Mouse (Mus musculus): ENCODE results near the gene Isl1. TPM values are rescaled to one million over a fixed set of nuclear protein-coding genes. Genes with fewer than 3 reads are reported as not detected.

Gene Isl1
- polyA plus RNA-seq, 1 experiment from 2014 or later: 5.4 TPM

DNA sequence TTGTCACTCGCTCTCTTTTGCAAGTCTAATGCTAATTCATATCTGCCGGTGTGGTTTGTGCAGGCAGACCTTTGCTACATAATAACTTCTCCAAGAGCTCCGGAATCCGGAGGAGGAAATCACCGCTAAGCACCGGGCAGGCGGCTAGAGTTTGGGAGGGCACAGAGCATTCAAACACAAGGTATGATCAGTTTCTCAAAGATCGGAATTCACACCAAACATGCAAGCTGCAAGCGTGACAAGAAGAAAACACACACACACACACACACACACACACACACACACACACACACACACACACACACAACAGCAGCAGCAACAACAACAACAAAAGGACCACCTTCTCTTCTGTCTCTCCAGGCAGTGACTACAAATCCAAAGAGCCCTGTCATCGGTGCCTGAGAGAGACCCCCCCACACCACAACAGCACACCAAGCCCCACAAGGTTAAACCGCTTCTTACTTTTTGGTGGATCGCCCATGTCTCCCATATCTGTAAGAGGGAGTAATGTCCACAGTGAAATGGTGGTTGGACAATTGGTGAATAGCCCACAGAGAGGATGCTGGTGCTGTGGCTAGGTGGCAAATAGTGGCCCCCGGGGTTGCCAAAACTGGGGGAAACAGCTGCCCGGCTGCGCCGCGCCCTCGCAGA, 431 bp downstream of the Isl1 start:
- Histone ChIP-seq H3K9me3 (ENCODE audit: control insufficient read depth, low read length) (no peaks in the 10 kb centered on the region), H3K4me3 (ENCODE audit: control insufficient read depth in 1 of 2, insufficient read depth in 1 of 2, low read depth in 1 of 2, low read length in 2 of 2) (peak overlapping the region; percentile 54 to 60), H3K27ac (replicated peaks in 1 of 2; ENCODE audit: control insufficient read depth in 1 of 2, insufficient read depth in 1 of 2, low read depth in 2 of 2, low read length in 2 of 2) (peak overlapping the region in 1 of 2 experiments; percentile 19; a peak in 1 of 4 replicates), H3K9ac (ENCODE audit: low read length) (peak overlapping the region; percentile 48; the same call in 1 of the 2 replicates), H3K27me3 (ENCODE audit: control insufficient read depth, insufficient read depth, low read length) (peaks cover 93% of the 10 kb centered on the region), H3K4me1 (ENCODE audit: control insufficient read depth in 2 of 2, insufficient read depth in 2 of 2, low read length in 2 of 2) (peaks cover 3 to 6% of the 10 kb centered on the region in 2 experiments; a peak in 3 of 4 replicates), H3K36me3 (ENCODE audit: control insufficient read depth, insufficient read depth, low read length) (no peaks in the 10 kb centered on the region), H3K4me2 (ENCODE audit: low read length) (peak overlapping the region; percentile 85)
- WGBS: 2% methylated on average over 18 of the region's 18 CpGs
- no peak for ATAC-seq (ENCODE audit: insufficient number of reproducible peaks, insufficient read depth, low FRiP score, low read depth)

GRCm38 (mm10) chr13:116308121-116308932, 1.2 kb downstream of the Isl1 start:
- H3K27ac ChIP-seq (replicated peaks in 1 of 2; ENCODE audit: control insufficient read depth in 1 of 2, insufficient read depth in 1 of 2, low read depth in 2 of 2, low read length in 2 of 2): no peak overlapping the region
- WGBS: 2% methylated on average over 20 of the region's 20 CpGs
- H3K9ac ChIP-seq (ENCODE audit: low read length): no peak overlapping the region; the same call in 1 of the 2 replicates
- H3K27me3 ChIP-seq (ENCODE audit: control insufficient read depth, insufficient read depth, low read length): peaks cover 93% of the 10 kb centered on the region
- no peaks in the 10 kb centered on the region for H3K9me3 ChIP-seq (ENCODE audit: control insufficient read depth, low read length)
- peak overlapping the region; percentile 85 for H3K4me2 ChIP-seq (ENCODE audit: low read length)
- ATAC-seq (ENCODE audit: insufficient number of reproducible peaks, insufficient read depth, low FRiP score, low read depth): no peak
- H3K4me3 ChIP-seq (ENCODE audit: control insufficient read depth in 1 of 2, insufficient read depth in 1 of 2, low read depth in 1 of 2, low read length in 2 of 2): peak overlapping the region; percentile 54 to 60; a peak in 3 of 4 replicates
- peaks cover 3% of the 10 kb centered on the region in 2 experiments; a peak in 2 of 4 replicates for H3K4me1 ChIP-seq (ENCODE audit: control insufficient read depth in 2 of 2, insufficient read depth in 2 of 2, low read length in 2 of 2)
- no peaks in the 10 kb centered on the region for H3K36me3 ChIP-seq (ENCODE audit: control insufficient read depth, insufficient read depth, low read length)

- no peak overlapping the region for H3K4me2 ChIP-seq (ENCODE audit: low read length)
- no peak overlapping the region for H3K4me3 ChIP-seq (ENCODE audit: control insufficient read depth in 1 of 2, insufficient read depth in 1 of 2, low read depth in 1 of 2, low read length in 2 of 2)
- no peak for ATAC-seq (ENCODE audit: insufficient number of reproducible peaks, insufficient read depth, low FRiP score, low read depth)
- H3K27ac ChIP-seq (replicated peaks in 1 of 2; ENCODE audit: control insufficient read depth in 1 of 2, insufficient read depth in 1 of 2, low read depth in 2 of 2, low read length in 2 of 2): no peak overlapping the region
- no peak overlapping the region for H3K9ac ChIP-seq (ENCODE audit: low read length)
- H3K27me3 ChIP-seq (ENCODE audit: control insufficient read depth, insufficient read depth, low read length): peaks cover 93% of the 10 kb centered on the region
- H3K36me3 ChIP-seq (ENCODE audit: control insufficient read depth, insufficient read depth, low read length): no peaks in the 10 kb centered on the region
- 18% methylated on average over 6 of the region's 6 CpGs for WGBS
- H3K9me3 ChIP-seq (ENCODE audit: control insufficient read depth, low read length): no peaks in the 10 kb centered on the region
- peaks cover 3% of the 10 kb centered on the region in 2 experiments; a peak in 2 of 4 replicates for H3K4me1 ChIP-seq (ENCODE audit: control insufficient read depth in 2 of 2, insufficient read depth in 2 of 2, low read length in 2 of 2)
Observed at GRCm38 (mm10) chr13:116306591-116306990, 2.9 kb downstream of the Isl1 start.

DNA sequence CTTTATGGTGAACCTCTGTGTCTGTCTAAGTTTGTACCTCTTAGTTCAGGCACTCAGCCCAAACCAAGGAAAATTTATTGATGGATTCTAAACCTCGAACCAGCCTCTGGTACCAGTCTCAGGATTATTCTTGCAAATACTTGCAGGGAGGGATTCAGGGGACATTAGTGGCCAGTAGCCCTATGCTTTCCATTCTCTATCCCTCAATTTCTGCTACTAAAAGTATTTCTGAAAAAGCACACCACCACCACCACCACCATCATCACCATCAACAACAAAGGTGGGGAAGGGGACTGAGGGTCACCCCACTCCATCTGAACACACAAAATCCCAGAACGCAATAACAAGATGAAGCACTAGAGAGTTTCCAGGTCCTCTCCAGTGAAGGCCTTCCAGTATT, 3.8 kb downstream of the Isl1 start:
- no peaks in the 10 kb centered on the region for H3K9me3 ChIP-seq (ENCODE audit: control insufficient read depth, low read length)
- peaks cover 93% of the 10 kb centered on the region for H3K27me3 ChIP-seq (ENCODE audit: control insufficient read depth, insufficient read depth, low read length)
- no peak for ATAC-seq (ENCODE audit: insufficient number of reproducible peaks, insufficient read depth, low FRiP score, low read depth)
- no peak overlapping the region for H3K9ac ChIP-seq (ENCODE audit: low read length)
- peaks cover 3% of the 10 kb centered on the region in 2 experiments; a peak in 2 of 4 replicates for H3K4me1 ChIP-seq (ENCODE audit: control insufficient read depth in 2 of 2, insufficient read depth in 2 of 2, low read length in 2 of 2)
- H3K4me2 ChIP-seq (ENCODE audit: low read length): peak overlapping the region; percentile 21; the same call in 1 of the 2 replicates
- no peaks in the 10 kb centered on the region for H3K36me3 ChIP-seq (ENCODE audit: control insufficient read depth, insufficient read depth, low read length)
- no peak overlapping the region for H3K27ac ChIP-seq (replicated peaks in 1 of 2; ENCODE audit: control insufficient read depth in 1 of 2, insufficient read depth in 1 of 2, low read depth in 2 of 2, low read length in 2 of 2)
- no peak overlapping the region for H3K4me3 ChIP-seq (ENCODE audit: control insufficient read depth in 1 of 2, insufficient read depth in 1 of 2, low read depth in 1 of 2, low read length in 2 of 2)
- WGBS: 27% methylated on average over 2 of the region's 2 CpGs

DNA sequence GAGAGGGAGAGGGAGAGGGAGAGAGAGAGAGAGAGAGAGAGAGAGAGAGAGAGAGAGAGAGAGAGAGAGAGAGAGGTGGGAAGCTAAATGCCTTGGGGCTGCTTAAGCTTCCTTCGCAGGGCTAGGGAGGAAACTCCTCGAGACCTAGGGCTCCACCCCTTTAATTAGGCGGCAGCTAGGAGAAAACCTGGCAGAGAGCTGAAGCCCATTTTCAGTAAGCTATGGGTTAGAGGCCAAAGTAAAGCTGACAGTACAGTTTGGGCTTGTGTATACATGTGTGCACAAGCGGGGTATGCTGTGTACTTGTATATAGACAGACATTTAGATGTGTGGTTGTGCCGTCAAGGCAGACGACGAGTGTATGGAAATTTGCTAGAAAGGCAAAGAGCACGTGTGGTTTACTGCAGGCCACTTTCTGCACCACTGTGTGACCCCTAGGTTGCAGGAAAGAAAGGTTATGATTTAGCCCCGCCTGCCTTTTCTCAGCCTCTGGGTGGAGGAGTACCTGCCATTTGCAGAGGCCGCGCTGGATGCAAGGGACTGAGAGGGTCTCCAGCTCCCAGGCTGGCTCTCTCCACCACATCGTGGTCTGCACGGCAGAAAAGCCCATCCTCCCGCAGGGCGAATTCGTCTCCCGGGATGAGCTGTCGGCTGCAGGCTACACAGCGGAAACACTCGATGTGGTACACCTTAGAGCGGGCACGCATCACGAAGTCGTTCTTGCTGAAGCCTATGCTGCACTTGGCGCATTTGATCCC, 4.6 kb downstream of the Isl1 start:
- peak overlapping the region; percentile 21; the same call in 1 of the 2 replicates for H3K4me2 ChIP-seq (ENCODE audit: low read length)
- H3K4me1 ChIP-seq (ENCODE audit: control insufficient read depth in 2 of 2, insufficient read depth in 2 of 2, low read length in 2 of 2): peaks cover under 1 to 3% of the 10 kb centered on the region in 2 experiments; a peak in 2 of 4 replicates
- H3K9ac ChIP-seq (ENCODE audit: low read length): no peak overlapping the region
- H3K27ac ChIP-seq (replicated peaks in 1 of 2; ENCODE audit: control insufficient read depth in 1 of 2, insufficient read depth in 1 of 2, low read depth in 2 of 2, low read length in 2 of 2): no peak overlapping the region
- H3K4me3 ChIP-seq (ENCODE audit: control insufficient read depth in 1 of 2, insufficient read depth in 1 of 2, low read depth in 1 of 2, low read length in 2 of 2): no peak overlapping the region
- H3K27me3 ChIP-seq (ENCODE audit: control insufficient read depth, insufficient read depth, low read length): peaks cover 93% of the 10 kb centered on the region
- no peak for ATAC-seq (ENCODE audit: insufficient number of reproducible peaks, insufficient read depth, low FRiP score, low read depth)
- H3K36me3 ChIP-seq (ENCODE audit: control insufficient read depth, insufficient read depth, low read length): no peaks in the 10 kb centered on the region
- WGBS: 6% methylated on average over 25 of the region's 25 CpGs
- no peaks in the 10 kb centered on the region for H3K9me3 ChIP-seq (ENCODE audit: control insufficient read depth, low read length)

DNA sequence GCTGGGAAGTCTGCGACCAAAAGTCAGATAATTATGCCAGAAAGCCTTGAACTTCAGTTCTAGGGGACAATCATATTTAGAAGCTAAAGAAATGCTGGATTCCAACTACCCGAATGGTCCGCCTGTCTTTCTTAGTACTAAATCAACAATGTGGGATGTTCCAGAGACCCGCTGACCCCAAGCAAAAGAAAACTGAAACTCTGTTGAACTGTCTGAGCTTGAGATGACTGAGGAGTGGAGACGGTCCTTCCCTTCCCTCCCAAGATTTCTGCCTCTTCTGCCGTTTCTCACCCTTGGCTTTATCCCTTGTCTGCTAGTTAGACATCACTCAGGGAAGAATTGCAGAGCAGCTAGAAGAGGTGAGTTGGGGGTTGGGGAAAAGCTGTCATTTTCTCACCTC, 5.7 kb downstream of the Isl1 start:
- Histone ChIP-seq H3K27ac (replicated peaks in 1 of 2; ENCODE audit: control insufficient read depth in 1 of 2, insufficient read depth in 1 of 2, low read depth in 2 of 2, low read length in 2 of 2) (no peak overlapping the region), H3K4me3 (ENCODE audit: control insufficient read depth in 1 of 2, insufficient read depth in 1 of 2, low read depth in 1 of 2, low read length in 2 of 2) (no peak overlapping the region), H3K27me3 (ENCODE audit: control insufficient read depth, insufficient read depth, low read length) (peaks cover 94% of the 10 kb centered on the region), H3K36me3 (ENCODE audit: control insufficient read depth, insufficient read depth, low read length) (no peaks in the 10 kb centered on the region), H3K9ac (ENCODE audit: low read length) (no peak overlapping the region), H3K9me3 (ENCODE audit: control insufficient read depth, low read length) (no peaks in the 10 kb centered on the region), H3K4me2 (ENCODE audit: low read length) (no peak overlapping the region), H3K4me1 (ENCODE audit: control insufficient read depth in 2 of 2, insufficient read depth in 2 of 2, low read length in 2 of 2) (no peaks in the 10 kb centered on the region)
- WGBS: 10% methylated on average over 6 of the region's 6 CpGs
- no peak for ATAC-seq (ENCODE audit: insufficient number of reproducible peaks, insufficient read depth, low FRiP score, low read depth)

- H3K9me3 ChIP-seq (ENCODE audit: control insufficient read depth, low read length): no peaks in the 10 kb centered on the region
- H3K36me3 ChIP-seq (ENCODE audit: control insufficient read depth, insufficient read depth, low read length): no peaks in the 10 kb centered on the region
- no peak for ATAC-seq (ENCODE audit: insufficient number of reproducible peaks, insufficient read depth, low FRiP score, low read depth)
- no peaks in the 10 kb centered on the region for H3K4me1 ChIP-seq (ENCODE audit: control insufficient read depth in 2 of 2, insufficient read depth in 2 of 2, low read length in 2 of 2)
- H3K27me3 ChIP-seq (ENCODE audit: control insufficient read depth, insufficient read depth, low read length): peaks cover 92% of the 10 kb centered on the region
- H3K4me3 ChIP-seq (ENCODE audit: control insufficient read depth in 1 of 2, insufficient read depth in 1 of 2, low read depth in 1 of 2, low read length in 2 of 2): no peak overlapping the region; a peak in 1 of 4 replicates
- H3K27ac ChIP-seq (replicated peaks in 1 of 2; ENCODE audit: control insufficient read depth in 1 of 2, insufficient read depth in 1 of 2, low read depth in 2 of 2, low read length in 2 of 2): no peak overlapping the region
- no peak overlapping the region for H3K9ac ChIP-seq (ENCODE audit: low read length)
- no peak overlapping the region for H3K4me2 ChIP-seq (ENCODE audit: low read length)
- 31% methylated on average over 15 of the region's 15 CpGs for WGBS
Observed at GRCm38 (mm10) chr13:116302861-116303260, 6.6 kb downstream of the Isl1 start.

Data from heart, embryonic 14.5 days (tissue).